Mouse (Mus musculus) midbrain, embryonic 13.5 days (tissue): Measurements from ENCODE around the gene Marcksl1. TPM values are rescaled to one million over a fixed set of nuclear protein-coding genes. Genes with fewer than 3 reads are reported as not detected.

Experiments used
- ATAC-seq: fragments of 200-750 bp; cut with Nextera tagmentation; 2 replicates; pipeline ENCODE4 v1.8.0; 2017; ENCODE audit warnings: mild to moderate bottlenecking, moderate TSS enrichment, moderate library complexity
- H3K27ac ChIP-seq: fragments of 300-500 bp; sonication (generic); 2 replicates; pipeline ENCODE4 v1.5.1; 2015; ENCODE audit warnings: inconsistent platforms, mild to moderate bottlenecking, moderate library complexity
- H3K27me3 ChIP-seq: fragments of 300-500 bp; sonication (generic); 2 replicates; pipeline ENCODE4 v1.6.1; 2015; ENCODE audit warnings: mild to moderate bottlenecking, inconsistent platforms
- H3K36me3 ChIP-seq: fragments of 300-500 bp; sonication (generic); 2 replicates; pipeline ENCODE4 v1.6.1; 2015; ENCODE audit warnings: mild to moderate bottlenecking, inconsistent platforms
- H3K4me1 ChIP-seq: fragments of 300-500 bp; sonication (generic); replicated peaks from 2 replicates; pipeline ENCODE4 v1.6.1; 2015; ENCODE audit warnings: inconsistent platforms
- H3K4me2 ChIP-seq: fragments of 300-500 bp; sonication (generic); replicated peaks from 2 replicates; pipeline ENCODE4 v1.6.1; 2015; ENCODE audit warnings: moderate library complexity, mild to moderate bottlenecking, inconsistent platforms
- H3K4me3 ChIP-seq: fragments of 300-500 bp; sonication (generic); replicated peaks from 2 replicates; pipeline ENCODE4 v1.5.1; 2015; ENCODE audit warnings: mild to moderate bottlenecking, inconsistent platforms
- H3K9ac ChIP-seq: fragments of 300-500 bp; sonication (generic); replicated peaks from 2 replicates; pipeline ENCODE4 v1.6.1; 2015; ENCODE audit warnings: mild to moderate bottlenecking, inconsistent platforms
- H3K9me3 ChIP-seq: fragments of 300-500 bp; sonication (generic); 2 replicates; pipeline ENCODE4 v1.6.1; 2016; ENCODE audit warnings: mild to moderate bottlenecking, inconsistent platforms
- WGBS: fragments of 180-500 bp; shearing (Covaris S2); methylation state at CpG from one replicate; pipeline ENCODE4 v1.1.7; 2015; 5-methylcytosine and 5-hydroxymethylcytosine counted together
- polyA plus RNA-seq: library from polyadenylated mRNA; unstranded; fragments of >200 nt; fragmentation: Nextera tagmentation; extraction: Ambion mirVana; gene quantifications from 2 replicates; pipeline ENCODE4 v1.2.1, GENCODE M21; 2015

Gene Marcksl1
- polyA plus RNA-seq, 1 experiment from 2014 or later, result 1,885 TPM

GRCm38 (mm10) chr4:129500607-129501566, 12.5 kb upstream of the Marcksl1 start:
- Histone ChIP-seq H3K36me3 (no peaks in the 10 kb centered on the region), H3K27me3 (no peaks in the 10 kb centered on the region), H3K4me2 (peak overlapping the region; percentile 84), H3K4me1 (peaks cover 22% of the 10 kb centered on the region), H3K9me3 (no peaks in the 10 kb centered on the region), H3K27ac (peak overlapping the region; percentile 52), H3K9ac (peak overlapping the region; percentile 64), H3K4me3 (peak overlapping the region; percentile 54)
- 1% methylated on average over 47 of the region's 49 CpGs for WGBS
- peak; percentile 83 for ATAC-seq

- Histone ChIP-seq H3K4me3 (no peak overlapping the region), H3K27ac (no peak overlapping the region), H3K27me3 (no peaks in the 10 kb centered on the region), H3K4me1 (peaks cover 9% of the 10 kb centered on the region), H3K9ac (no peak overlapping the region), H3K9me3 (no peaks in the 10 kb centered on the region), H3K4me2 (no peak overlapping the region), H3K36me3 (no peaks in the 10 kb centered on the region)
- ATAC-seq, result no peak
- 72% methylated on average over 9 of the region's 9 CpGs for WGBS
Measured at GRCm38 (mm10) chr4:129502327-129502888, 11.0 kb upstream of the Marcksl1 start.

GRCm38 (mm10) chr4:129502901-129503444, 10.4 kb upstream of the Marcksl1 start:
- Histone ChIP-seq H3K4me1 (peaks cover 9% of the 10 kb centered on the region), H3K36me3 (no peaks in the 10 kb centered on the region), H3K27ac (no peak overlapping the region), H3K27me3 (no peaks in the 10 kb centered on the region), H3K4me3 (no peak overlapping the region), H3K4me2 (no peak overlapping the region), H3K9ac (no peak overlapping the region), H3K9me3 (no peaks in the 10 kb centered on the region)
- 82% methylated on average over 11 of the region's 11 CpGs for WGBS
- ATAC-seq, result no peak

GRCm38 (mm10) chr4:129505511-129505910, 7.9 kb upstream of the Marcksl1 start:
- ATAC-seq, result no peak
- Histone ChIP-seq H3K4me2 (no peak overlapping the region), H3K4me3 (no peak overlapping the region), H3K36me3 (no peaks in the 10 kb centered on the region), H3K27ac (no peak overlapping the region), H3K27me3 (no peaks in the 10 kb centered on the region), H3K9me3 (no peaks in the 10 kb centered on the region), H3K4me1 (peaks cover 23% of the 10 kb centered on the region), H3K9ac (no peak overlapping the region)
- 81% methylated on average over 3 of the region's 3 CpGs for WGBS

- Histone ChIP-seq H3K9ac (no peak overlapping the region), H3K36me3 (no peaks in the 10 kb centered on the region), H3K27ac (no peak overlapping the region), H3K9me3 (no peaks in the 10 kb centered on the region), H3K4me3 (no peak overlapping the region), H3K4me1 (peaks cover 32% of the 10 kb centered on the region), H3K4me2 (no peak overlapping the region), H3K27me3 (no peaks in the 10 kb centered on the region)
- no peak for ATAC-seq
- 74% methylated on average over 9 of the region's 10 CpGs for WGBS
Measured at GRCm38 (mm10) chr4:129507434-129508236, 5.7 kb upstream of the Marcksl1 start.

- WGBS, result 77% methylated on average over 3 of the region's 3 CpGs
- H3K9me3 ChIP-seq, result no peaks in the 10 kb centered on the region
Measured at GRCm38 (mm10) chr4:129508237-129508515, 5.2 kb upstream of the Marcksl1 start.

GRCm38 (mm10) chr4:129508834-129509600, 4.4 kb upstream of the Marcksl1 start:
- 52% methylated on average over 15 of the region's 15 CpGs for WGBS
- no peak for ATAC-seq

More at GRCm38 (mm10) chr4:129508237-129508515, 5.2 kb upstream of the Marcksl1 start:
- Histone ChIP-seq H3K4me1 (peaks cover 36% of the 10 kb centered on the region), H3K4me3 (no peak overlapping the region), H3K9ac (no peak overlapping the region), H3K4me2 (no peak overlapping the region), H3K27ac (no peak overlapping the region), H3K27me3 (no peaks in the 10 kb centered on the region), H3K36me3 (no peaks in the 10 kb centered on the region)
- no peak for ATAC-seq

GRCm38 (mm10) chr4:129509650-129510049, 3.7 kb upstream of the Marcksl1 start:
- Histone ChIP-seq H3K4me2 (no peak overlapping the region), H3K27me3 (no peaks in the 10 kb centered on the region), H3K9ac (no peak overlapping the region), H3K27ac (0 out of 2 replicates have a peak overlapping the region, but pooled peaks have one; percentile 3), H3K9me3 (no peaks in the 10 kb centered on the region), H3K4me1 (peaks cover 37% of the 10 kb centered on the region), H3K36me3 (no peaks in the 10 kb centered on the region), H3K4me3 (no peak overlapping the region)
- WGBS, result 62% methylated on average over 3 of the region's 3 CpGs
- ATAC-seq, result no peak

More at GRCm38 (mm10) chr4:129508834-129509600, 4.4 kb upstream of the Marcksl1 start:
- Histone ChIP-seq H3K27me3 (no peaks in the 10 kb centered on the region), H3K4me2 (no peak overlapping the region), H3K36me3 (no peaks in the 10 kb centered on the region), H3K4me3 (no peak overlapping the region), H3K9me3 (no peaks in the 10 kb centered on the region), H3K9ac (no peak overlapping the region), H3K27ac (0 out of 2 replicates have a peak overlapping the region, but pooled peaks have one; percentile 3), H3K4me1 (peaks cover 37% of the 10 kb centered on the region)

- H3K27ac ChIP-seq, result peak overlapping the region; percentile 54
Measured at GRCm38 (mm10) chr4:129510723-129511412, 2.5 kb upstream of the Marcksl1 start.

GRCm38 (mm10) chr4:129511413-129512096, 1.8 kb upstream of the Marcksl1 start:
- no peak for ATAC-seq
- whole genome bisulfite sequencing, result 7% methylated on average over 6 of the region's 6 CpGs
- H3K4me2 ChIP-seq, result no peak overlapping the region

More at GRCm38 (mm10) chr4:129510723-129511412, 2.5 kb upstream of the Marcksl1 start:
- Histone ChIP-seq H3K4me1 (peaks cover 48% of the 10 kb centered on the region), H3K4me3 (no peak overlapping the region), H3K9me3 (no peaks in the 10 kb centered on the region), H3K4me2 (no peak overlapping the region), H3K36me3 (peaks cover 11% of the 10 kb centered on the region), H3K9ac (no peak overlapping the region), H3K27me3 (no peaks in the 10 kb centered on the region)
- no peak for ATAC-seq
- WGBS, result 33% methylated on average over 6 of the region's 6 CpGs

More at GRCm38 (mm10) chr4:129511413-129512096, 1.8 kb upstream of the Marcksl1 start:
- no peak overlapping the region for H3K9ac ChIP-seq
- H3K4me3 ChIP-seq, result no peak overlapping the region
- no peaks in the 10 kb centered on the region for H3K9me3 ChIP-seq
- peak overlapping the region; percentile 54; the same call in 1 of the 2 replicates for H3K27ac ChIP-seq
- peaks cover 55% of the 10 kb centered on the region for H3K4me1 ChIP-seq
- peaks cover 16% of the 10 kb centered on the region for H3K36me3 ChIP-seq
- H3K27me3 ChIP-seq, result no peaks in the 10 kb centered on the region
